Mouse (Mus musculus) brain, embryonic 14.5 days (tissue): ENCODE measurements at regions not wholly inside any gene's neighbourhood (a gene's known extent, or its start where the extent isn't known, plus 50 kb on each side); places are given as distances from the start of the nearest gene placed in this dataset.

Experiments
- CTCF ChIP-seq: fragments of 200-500 bp; IDR thresholded peaks from 2 replicates; pipeline ENCODE4 v1.5.1; 2012; ENCODE audit warnings: inconsistent platforms, mild to moderate bottlenecking, moderate library complexity, borderline replicate concordance; ENCODE audit not compliant: insufficient read depth, insufficient read length; ENCODE audit errors: extremely low read depth
- POLR2A ChIP-seq: fragments of 200-500 bp; IDR thresholded peaks from 2 replicates; pipeline ENCODE4 v1.6.1; 2012; ENCODE audit warnings: mild to moderate bottlenecking, inconsistent platforms, borderline replicate concordance; ENCODE audit not compliant: poor library complexity, insufficient read depth, insufficient read length, severe bottlenecking; ENCODE audit errors: extremely low read depth

- TF ChIP-seq CTCF (no peak), POLR2A (no peak)
These were observed 115.7 kb downstream of the Gpam start for GRCm38 (mm10) chr19:55011341-55011740.
